Mouse (Mus musculus): Measurements from ENCODE around the gene Mical2. TPM values are rescaled to one million over a fixed set of nuclear protein-coding genes. Genes with fewer than 3 reads are reported as not detected.

The Mical2 gene
- total and polyA plus RNA-seq, 3 experiments, result not detected

DNA sequence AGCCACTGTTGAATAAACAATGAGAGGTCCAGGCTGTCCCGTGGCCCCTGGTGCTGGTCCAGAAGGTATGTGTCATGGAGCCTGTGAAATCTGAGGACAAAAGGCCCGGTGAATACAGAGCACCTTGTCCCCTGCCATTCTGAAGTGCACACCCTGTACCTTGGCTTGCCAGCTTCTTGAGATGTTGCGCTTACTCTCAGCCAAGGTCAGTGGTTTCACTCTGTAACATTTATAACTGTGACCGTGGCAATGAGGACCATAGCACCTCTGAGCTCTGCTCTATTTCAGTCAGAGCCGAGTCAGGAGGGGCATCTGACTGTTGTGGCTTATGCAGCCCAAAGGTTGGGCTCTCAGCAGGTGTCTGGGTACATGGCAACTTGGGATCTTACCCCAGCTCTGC, 31.4 kb upstream of the Mical2 start:
- H3K27me3 ChIP-seq (replicated peaks), result peaks cover 10% of the 10 kb centered on the region
- in situ Hi-C loops (cut with MboI; ENCODE audit: low pct_ligation_motif_present, low pct_unique_long_range_greater_than_20kb, low sequenced_read_pairs), result no loop called here
- peaks cover 2% of the 10 kb centered on the region for H3K9me3 ChIP-seq (replicated peaks; ENCODE audit: low read length)
- no peak overlapping the region for H3K27ac ChIP-seq (ENCODE audit: insufficient read depth, low read depth)
- H3K4me1 ChIP-seq (ENCODE audit: control insufficient read depth in 1 of 2, insufficient read depth in 2 of 2), result no peaks in the 10 kb centered on the region
- DNase-seq (ENCODE audit: extremely low read depth), result no peak
- dilution Hi-C loops (cut with MboI; ENCODE audit: extremely low pct_ligation_motif_present, extremely low pct_unique_long_range_greater_than_20kb, low sequenced_read_pairs), result no loop called here
- H3K4me3 ChIP-seq (replicated peaks in 1 of 3; ENCODE audit: low read depth in 2 of 3, low read length in 2 of 3, poor library complexity in 1 of 3), result no peak overlapping the region
- TF ChIP-seq MAFK (IDR thresholded peaks at IDR 0.05; ENCODE audit: insufficient replicate concordance, low read length), result no peak
- no peak for TF ChIP-seq RAD21 (IDR thresholded peaks at IDR 0.05; ENCODE audit: low read depth, low read length)
- no peak for TF ChIP-seq TCF12 (IDR thresholded peaks at IDR 0.05; ENCODE audit: low read depth, low read length)
- no peak for TF ChIP-seq ZMIZ1 (IDR thresholded peaks at IDR 0.05; ENCODE audit: low read depth, low read length)
- TF ChIP-seq SIN3A (IDR thresholded peaks at IDR 0.05; ENCODE audit: low read length), result no peak
- no peak for TF ChIP-seq RCOR1 (conservative IDR thresholded peaks at IDR 0.05; ENCODE audit: low read depth, low read length)
- TF ChIP-seq CHD1 (IDR thresholded peaks at IDR 0.05; ENCODE audit: low read depth, low read length), result no peak
- TF ChIP-seq NELFE (IDR thresholded peaks at IDR 0.05; ENCODE audit: low read depth, low read length), result no peak
- no peak for TF ChIP-seq E2F4 (IDR thresholded peaks at IDR 0.05; ENCODE audit: insufficient replicate concordance, low read depth, low read length)
- no peak for TF ChIP-seq CHD2 (IDR thresholded peaks at IDR 0.05; ENCODE audit: low read length)
- TF ChIP-seq JUND (conservative IDR thresholded peaks at IDR 0.05; ENCODE audit: low read depth, low read length), result no peak
- TF ChIP-seq UBTF (IDR thresholded peaks at IDR 0.05; ENCODE audit: low read depth, low read length), result no peak
- no peak for TF ChIP-seq EP300 (IDR thresholded peaks at IDR 0.05; ENCODE audit: low read length)
- no peak for TF ChIP-seq ZC3H11A (IDR thresholded peaks at IDR 0.05; ENCODE audit: low read depth, low read length)
- TF ChIP-seq POLR2A (IDR thresholded peaks at IDR 0.05; ENCODE audit: low read depth, low read length), result no peak
- H3K9ac ChIP-seq (ENCODE audit: insufficient read depth, low read depth), result no peak overlapping the region
- H3K4me2 ChIP-seq (ENCODE audit: insufficient read depth, low read depth, poor library complexity, severe bottlenecking), result no peak overlapping the region
- no peaks in the 10 kb centered on the region for H3K36me3 ChIP-seq (replicated peaks in 1 of 2; ENCODE audit: control insufficient read depth in 1 of 2, insufficient read depth in 1 of 2, low read length in 1 of 2)
- no peaks in the 10 kb centered on the region for H3K79me2 ChIP-seq (replicated peaks; ENCODE audit: control insufficient read depth, extremely low read depth, insufficient read depth, poor library complexity, severe bottlenecking)

DNA sequence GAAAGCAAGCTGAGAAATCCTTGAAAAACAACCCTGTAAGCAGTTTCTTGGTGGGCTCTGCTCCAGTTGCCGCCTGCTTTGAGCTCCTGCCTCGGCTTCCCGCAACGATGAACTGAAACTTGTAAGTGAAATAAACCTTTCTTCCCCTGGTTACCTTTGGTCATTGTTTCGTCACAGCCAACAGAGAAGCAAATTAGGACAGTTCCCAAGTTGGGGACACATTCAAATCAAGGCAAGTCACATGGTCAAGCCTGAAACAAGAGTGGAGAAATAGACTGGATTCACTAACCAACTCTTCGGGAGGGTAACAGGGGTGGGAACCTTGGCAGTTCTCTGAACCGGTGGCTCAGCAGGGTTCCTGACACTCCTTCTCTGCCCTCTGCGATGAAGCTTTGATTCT, 28.2 kb upstream of the Mical2 start:
- H3K4me1 ChIP-seq (ENCODE audit: control insufficient read depth in 1 of 2, insufficient read depth in 2 of 2), result no peaks in the 10 kb centered on the region
- H3K9ac ChIP-seq (ENCODE audit: insufficient read depth, low read depth), result no peak overlapping the region
- no peak overlapping the region for H3K27ac ChIP-seq (ENCODE audit: insufficient read depth, low read depth)
- no peak for TF ChIP-seq MXI1 (IDR thresholded peaks at IDR 0.05; ENCODE audit: low read depth, low read length)
- no peak for TF ChIP-seq CHD1 (IDR thresholded peaks at IDR 0.05; ENCODE audit: low read depth, low read length)
- TF ChIP-seq SMC3 (IDR thresholded peaks at IDR 0.05; ENCODE audit: low read depth, low read length), result no peak
- no peak for TF ChIP-seq POLR2AphosphoS2 (IDR thresholded peaks at IDR 0.05; ENCODE audit: low read depth, low read length)
- TF ChIP-seq ZNF384 (IDR thresholded peaks at IDR 0.05; ENCODE audit: low read depth, low read length), result no peak
- TF ChIP-seq MYC (IDR thresholded peaks at IDR 0.05; ENCODE audit: low read depth, low read length), result no peak
- TF ChIP-seq MEF2A (IDR thresholded peaks at IDR 0.05; ENCODE audit: borderline replicate concordance, low read depth, low read length), result no peak
- TF ChIP-seq JUN (IDR thresholded peaks at IDR 0.05; ENCODE audit: insufficient read depth, low read depth, low read length), result no peak
- no peak for TF ChIP-seq RCOR1 (conservative IDR thresholded peaks at IDR 0.05; ENCODE audit: low read depth, low read length)
- no peak for TF ChIP-seq PAX5 (IDR thresholded peaks at IDR 0.05; ENCODE audit: low read length)
- TF ChIP-seq USF2 (conservative IDR thresholded peaks at IDR 0.05; ENCODE audit: low read depth, low read length), result no peak
- no peak for TF ChIP-seq TBP (conservative IDR thresholded peaks at IDR 0.05; ENCODE audit: low read depth, low read length)
- no peaks in the 10 kb centered on the region for H3K36me3 ChIP-seq (replicated peaks in 1 of 2; ENCODE audit: control insufficient read depth in 1 of 2, insufficient read depth in 1 of 2, low read length in 1 of 2)
- H3K9me3 ChIP-seq (replicated peaks; ENCODE audit: low read length), result no peaks in the 10 kb centered on the region
- dilution Hi-C loops (cut with MboI; ENCODE audit: extremely low pct_ligation_motif_present, extremely low pct_unique_long_range_greater_than_20kb, low sequenced_read_pairs) (no loop called here), in situ Hi-C loops (cut with MboI; ENCODE audit: low pct_ligation_motif_present, low pct_unique_long_range_greater_than_20kb, low sequenced_read_pairs) (no loop called here)
- no peaks in the 10 kb centered on the region for H3K79me2 ChIP-seq (replicated peaks; ENCODE audit: control insufficient read depth, extremely low read depth, insufficient read depth, poor library complexity, severe bottlenecking)
- H3K4me3 ChIP-seq (replicated peaks in 1 of 3; ENCODE audit: low read depth in 2 of 3, low read length in 2 of 3, poor library complexity in 1 of 3), result no peak overlapping the region
- DNase-seq (ENCODE audit: extremely low read depth), result no peak
- H3K27me3 ChIP-seq (replicated peaks), result peaks cover 19% of the 10 kb centered on the region
- no peak overlapping the region for H3K4me2 ChIP-seq (ENCODE audit: insufficient read depth, low read depth, poor library complexity, severe bottlenecking)

Data from CH12.LX (cell line).